Mouse (Mus musculus) limb, embryonic 10.5 days (tissue): ENCODE data around the gene Rab11fip5. TPM values are rescaled to one million over a fixed set of nuclear protein-coding genes. Genes with fewer than 3 reads are reported as not detected.

ENCODE experiments used
- DNase-seq: peaks from one replicate; pipeline ENCODE4 v3.0.0-alpha.2; 2017; ENCODE audit warnings: low spot score
- H3K27ac ChIP-seq: fragments of 300-500 bp; sonication (generic); 2 replicates; pipeline ENCODE4 v1.5.1; 2016; ENCODE audit warnings: mild to moderate bottlenecking
- H3K27me3 ChIP-seq: fragments of 300-500 bp; sonication (generic); 2 replicates; pipeline ENCODE4 v1.6.1; 2016; ENCODE audit warnings: low read depth, mild to moderate bottlenecking; ENCODE audit not compliant: poor library complexity, severe bottlenecking
- H3K36me3 ChIP-seq: fragments of 300-500 bp; sonication (generic); 2 replicates; pipeline ENCODE4 v1.6.1; 2016; ENCODE audit warnings: mild to moderate bottlenecking, moderate library complexity
- H3K4me1 ChIP-seq: fragments of 300-500 bp; sonication (generic); 2 replicates; pipeline ENCODE4 v1.6.1; 2016
- H3K4me3 ChIP-seq: fragments of 300-500 bp; sonication (generic); 2 replicates; pipeline ENCODE4 v1.5.1; 2016; ENCODE audit warnings: mild to moderate bottlenecking, moderate library complexity
- H3K9me3 ChIP-seq: fragments of 300-500 bp; sonication (generic); replicated peaks from 2 replicates; pipeline ENCODE4 v1.6.1; 2016; ENCODE audit warnings: mild to moderate bottlenecking
- WGBS: fragments of 180-500 bp; shearing (Covaris S2); methylation state at CpG from one replicate; pipeline ENCODE4 v1.1.7; 2016; 5-methylcytosine and 5-hydroxymethylcytosine counted together
- microRNA-seq: library from miRNA; unstranded; fragments of <30 nt; microRNA quantifications from one replicate; pipeline ENCODE4, GENCODE M21; 2017
- polyA plus RNA-seq: library from polyadenylated mRNA; unstranded; fragments of >200 nt; fragmentation: Nextera tagmentation; extraction: Ambion mirVana; gene quantifications from 2 replicates; pipeline ENCODE4 v1.2.1, GENCODE M21; 2016

Rab11fip5 gene
- polyA plus RNA-seq, 1 experiment from 2014 or later: 4.3 TPM

GRCm38 (mm10) chr6:85286283-85287047 lies 88.0 kb downstream of the Rab11fip5 start:
- 90% methylated on average over 13 of the region's 13 CpGs for WGBS

More at GRCm38 (mm10) chr6:85286283-85287047, 88.0 kb downstream of the Rab11fip5 start:
- Histone ChIP-seq H3K4me1 (0 out of 2 replicates have a peak, but pooled peaks cover 2% of the 10 kb centered on the region), H3K27ac (no peak overlapping the region), H3K36me3 (no peaks in the 10 kb centered on the region), H3K27me3 (0 out of 2 replicates have a peak, but pooled peaks cover 9% of the 10 kb centered on the region), H3K9me3 (no peaks in the 10 kb centered on the region), H3K4me3 (no peak overlapping the region)
- DNase-seq: no peak

Small RNA genes within 50 kb of the gene (microRNA-seq; reads per million reads assigned to microRNA genes)
- not detected for gene Mir705

Other genes starting within 250 kb of the Rab11fip5 start
- 52.5 and 64.9 TPM in 2 replicates for gene Spr, start 236.9 kb downstream of the Rab11fip5 start, polyA plus RNA-seq
- 1.8 and 3.9 TPM in 2 replicates for gene Emx1, start 187.2 kb downstream of the Rab11fip5 start, polyA plus RNA-seq
- gene Sfxn5, start 41.2 kb downstream of the Rab11fip5 start, polyA plus RNA-seq: 6.4 and 6.5 TPM in 2 replicates
- gene Noto, start 49.3 kb upstream of the Rab11fip5 start, polyA plus RNA-seq: not detected in 2 replicates
- 88.0 and 104 TPM in 2 replicates for gene Smyd5, start 57.4 kb upstream of the Rab11fip5 start, polyA plus RNA-seq
- gene Cct7, start 76.9 kb upstream of the Rab11fip5 start, polyA plus RNA-seq: 778 and 852 TPM in 2 replicates
- 23.3 and 29.0 TPM in 2 replicates for gene Pradc1, start 77.3 kb upstream of the Rab11fip5 start, polyA plus RNA-seq
- gene Fbxo41, start 128.4 kb upstream of the Rab11fip5 start, polyA plus RNA-seq: 0.87 and 2.0 TPM in 2 replicates
- gene Egr4, start 139.0 kb upstream of the Rab11fip5 start, polyA plus RNA-seq: not detected in 2 replicates
- 8.9 and 11.3 TPM in 2 replicates for gene Alms1, start 212.9 kb upstream of the Rab11fip5 start, polyA plus RNA-seq